Mouse (Mus musculus) heart, postnatal 36 days (tissue): ENCODE data around the gene 3110082I17Rik. TPM values are rescaled to one million over a fixed set of nuclear protein-coding genes. Genes with fewer than 3 reads are reported as not detected.
A peak's percentile ranks its signal among the peaks of the same experiment; 100 is the strongest.

Source experiments
- DNase-seq, 2 experiments: peaks; one replicate each; pipeline ENCODE4 v3.0.0; 2021 to 2022
- intact Hi-C: fragments of 180-260 bp; cut with DNase I; formaldehyde crosslinking; loops from one replicate; pipeline ENCODE4 v1.15.1; 2025
- total RNA-seq, 2 experiments: library from RNA; stranded (reverse); gene quantifications; 2 replicates each; pipeline ENCODE4 v1.2.3; 2021

The 3110082I17Rik gene
- total RNA-seq = 1 to 10 TPM; 4.7 to 5.5 TPM

DNA sequence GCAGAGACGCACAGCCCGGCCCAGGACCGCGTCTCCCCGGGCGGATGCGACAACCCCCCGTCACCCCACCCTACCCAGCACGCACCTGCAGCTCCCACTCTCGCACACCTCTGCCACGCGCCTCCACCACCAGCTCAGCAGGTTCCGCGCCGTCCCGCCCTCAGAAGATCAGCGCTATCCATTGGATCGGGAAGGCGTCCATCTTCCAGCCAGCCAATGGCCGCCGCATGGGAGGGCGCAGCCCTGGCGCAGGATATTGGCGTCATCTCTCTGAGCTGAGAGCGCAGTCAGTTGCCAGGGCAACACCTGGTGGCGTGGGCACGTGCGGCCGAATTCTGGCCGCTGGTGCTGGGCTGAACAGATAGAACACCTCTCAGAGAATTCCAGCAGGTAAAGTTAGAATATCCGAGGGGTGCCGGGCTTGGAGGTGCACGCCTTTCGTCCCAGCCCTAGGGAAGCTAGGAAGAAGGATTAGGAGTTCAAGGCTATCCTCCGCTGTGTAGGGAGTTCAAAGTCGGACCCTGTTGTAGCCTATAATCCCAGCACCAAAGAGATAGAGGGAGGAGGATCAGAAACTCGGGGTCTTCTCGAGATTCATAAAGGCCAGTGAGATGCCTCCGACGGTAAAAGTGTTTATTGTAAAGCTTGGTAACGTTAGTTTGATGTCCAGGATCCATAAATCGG is at the start of gene 3110082I17Rik:
Gene 3110082I17Rik (minus strand): TSS at position 144 of the 684 bp plus-strand sequence.
- peak; percentile 99 to 100 for DNase-seq
- intact Hi-C loops = loop anchor here (1.0 to 2.0 kb wide), 3 partner anchors 20 to 52 kb away; partner anchors contain the start of gene Zfand2a

DNA sequence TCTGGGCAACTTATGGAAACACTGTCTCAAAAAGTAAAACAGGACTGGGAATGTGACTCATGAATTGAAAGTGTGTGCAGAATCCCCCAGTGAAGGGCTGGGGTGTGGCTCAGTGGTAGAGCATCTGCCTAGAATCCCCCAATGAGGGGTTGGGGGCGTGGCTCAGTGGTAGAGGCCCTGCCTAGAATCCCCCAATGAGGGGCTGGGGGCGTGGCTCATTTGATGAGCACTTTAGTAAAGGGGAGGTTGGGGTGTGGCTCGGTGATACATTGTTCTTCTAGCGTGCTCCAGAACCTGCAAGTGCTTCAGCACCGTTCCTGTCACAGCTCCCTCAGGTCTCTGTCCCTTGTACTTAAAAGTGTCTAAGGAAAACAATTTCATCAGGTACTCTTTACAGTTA is 45.9 kb upstream of the 3110082I17Rik start:
- intact Hi-C loops = no loop called here
- DNase-seq = no peak

DNA sequence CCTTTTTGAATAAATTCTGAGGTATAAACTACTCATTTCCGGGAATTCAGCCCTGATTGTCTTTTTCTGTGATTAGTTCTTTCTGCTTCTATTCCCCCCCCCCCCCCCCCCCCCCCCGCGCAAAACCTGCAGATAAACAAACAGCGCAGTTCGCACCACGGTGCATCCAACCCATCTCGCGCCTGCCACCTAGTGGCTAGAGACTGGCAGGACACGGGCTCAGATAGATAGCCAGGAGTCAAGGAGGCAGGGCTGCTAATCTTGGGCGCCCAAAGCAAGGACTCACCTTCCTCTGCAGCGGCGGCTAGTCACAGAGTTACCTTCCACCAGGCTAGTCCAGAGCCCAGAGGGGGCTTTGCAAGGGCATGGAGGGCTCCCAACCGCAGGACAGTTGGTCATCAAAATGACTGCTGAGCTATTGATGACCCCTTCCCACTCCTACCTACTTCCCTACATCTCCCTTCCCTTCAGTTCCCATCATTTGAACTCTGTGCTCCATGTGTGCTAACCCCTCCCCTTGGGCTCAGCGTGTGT is 44.8 kb upstream of the 3110082I17Rik start:
- intact Hi-C loops = loop anchor here (1.0 to 2.0 kb wide), 4 partner anchors 141 to 222 kb away; no protein-coding TSS in a partner anchor
- DNase-seq = peak; percentile 79 to 87

DNA sequence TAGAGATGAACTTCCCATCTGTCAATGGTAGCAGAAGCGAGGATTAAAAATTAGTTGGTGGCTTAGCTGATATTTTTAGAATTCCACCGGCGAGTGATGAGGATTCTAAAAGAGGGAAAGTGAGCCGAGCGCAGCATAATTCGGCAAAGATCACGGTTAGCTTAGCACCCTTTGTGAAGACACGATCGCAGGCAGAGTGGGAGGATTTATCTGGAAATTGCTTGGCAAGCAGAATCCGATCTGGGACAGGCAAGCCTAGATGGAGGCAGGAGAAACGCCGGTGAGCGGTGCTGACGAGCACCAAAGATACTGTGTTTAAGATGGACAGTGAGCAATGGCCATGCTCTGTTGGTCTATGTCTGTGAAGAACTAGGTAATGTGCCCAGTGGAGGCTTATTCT is 42.0 kb upstream of the 3110082I17Rik start:
- intact Hi-C loops = no loop called here
- no peak for DNase-seq

- intact Hi-C loops = no loop called here
These were observed 38.5 kb upstream of the 3110082I17Rik start for GRCm38 (mm10) chr5:139498791-139499190.

DNA sequence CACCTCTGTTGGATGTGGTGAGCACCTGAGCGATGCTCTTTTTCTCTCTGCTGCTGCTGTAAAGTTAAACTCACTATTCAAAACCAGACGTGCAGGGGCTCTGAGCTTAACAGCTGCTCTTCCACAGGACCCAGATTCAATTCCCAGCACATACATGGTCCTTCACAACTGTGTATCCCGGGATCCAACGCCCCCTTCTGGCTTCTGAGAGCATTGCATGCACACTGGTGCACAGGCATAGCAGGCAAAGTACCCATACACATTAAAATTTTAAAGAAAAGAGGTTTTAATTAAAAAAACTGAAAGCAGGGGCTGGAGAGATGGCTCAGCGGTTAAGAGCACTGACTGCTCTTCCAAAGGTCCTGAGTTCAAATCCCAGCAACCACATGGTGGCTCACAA is 36.6 kb upstream of the 3110082I17Rik start:
- DNase-seq = no peak
- intact Hi-C loops = no loop called here

More at GRCm38 (mm10) chr5:139498791-139499190, 38.5 kb upstream of the 3110082I17Rik start:
- no peak for DNase-seq

GRCm38 (mm10) chr5:139495019-139495669 is 34.8 kb upstream of the 3110082I17Rik start:
- DNase-seq = no peak
- intact Hi-C loops = no loop called here

- no peak for DNase-seq
- intact Hi-C loops = no loop called here
These were observed 33.4 kb upstream of the 3110082I17Rik start for GRCm38 (mm10) chr5:139493690-139494089.

- DNase-seq = no peak
- intact Hi-C loops = no loop called here
These were observed 31.0 kb upstream of the 3110082I17Rik start for GRCm38 (mm10) chr5:139491348-139491747.

GRCm38 (mm10) chr5:139490131-139490530 is 29.8 kb upstream of the 3110082I17Rik start:
- intact Hi-C loops = no loop called here

DNA sequence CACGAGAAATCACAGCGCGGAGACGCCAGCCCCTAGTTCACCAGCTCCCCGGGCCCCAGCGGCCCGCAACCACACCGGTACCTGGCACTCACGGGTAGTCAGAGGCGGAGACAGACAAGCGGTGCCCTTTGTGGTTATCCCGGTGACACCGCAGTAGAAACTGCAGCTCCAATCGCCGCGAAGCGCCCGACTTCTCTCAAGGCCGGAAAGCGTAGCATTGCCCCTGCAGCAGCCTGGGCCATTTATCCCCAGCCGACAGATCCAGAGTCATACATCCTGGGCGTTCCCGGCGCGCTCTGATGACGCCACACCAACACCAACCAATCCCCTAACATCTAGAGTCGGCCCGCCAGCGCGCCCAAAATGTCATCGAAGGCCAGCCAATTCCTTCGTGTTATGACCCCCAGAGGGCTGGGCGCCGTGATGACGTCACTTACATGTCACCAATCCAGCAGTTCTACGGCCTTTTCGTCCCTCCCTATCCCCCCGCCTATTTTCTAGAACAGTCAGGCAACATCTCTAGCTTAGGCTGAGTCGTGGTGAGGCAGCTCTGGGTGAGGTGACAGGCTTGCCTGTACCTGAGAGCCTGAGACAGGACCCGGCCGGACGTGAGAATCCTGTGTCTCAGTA is 24.0 kb upstream of the 3110082I17Rik start, which contains the start of gene Zfand2a:
Gene Zfand2a (minus strand): TSS at position 365 of the 630 bp plus-strand sequence.
- intact Hi-C loops = loop anchor here (1.0 to 5.0 kb wide), 3 partner anchors 24 to 142 kb away; partner anchors contain the start of gene 3110082I17Rik
- peak; percentile 98 to 99 for DNase-seq

More at GRCm38 (mm10) chr5:139490131-139490530, 29.8 kb upstream of the 3110082I17Rik start:
- DNase-seq = no peak

DNA sequence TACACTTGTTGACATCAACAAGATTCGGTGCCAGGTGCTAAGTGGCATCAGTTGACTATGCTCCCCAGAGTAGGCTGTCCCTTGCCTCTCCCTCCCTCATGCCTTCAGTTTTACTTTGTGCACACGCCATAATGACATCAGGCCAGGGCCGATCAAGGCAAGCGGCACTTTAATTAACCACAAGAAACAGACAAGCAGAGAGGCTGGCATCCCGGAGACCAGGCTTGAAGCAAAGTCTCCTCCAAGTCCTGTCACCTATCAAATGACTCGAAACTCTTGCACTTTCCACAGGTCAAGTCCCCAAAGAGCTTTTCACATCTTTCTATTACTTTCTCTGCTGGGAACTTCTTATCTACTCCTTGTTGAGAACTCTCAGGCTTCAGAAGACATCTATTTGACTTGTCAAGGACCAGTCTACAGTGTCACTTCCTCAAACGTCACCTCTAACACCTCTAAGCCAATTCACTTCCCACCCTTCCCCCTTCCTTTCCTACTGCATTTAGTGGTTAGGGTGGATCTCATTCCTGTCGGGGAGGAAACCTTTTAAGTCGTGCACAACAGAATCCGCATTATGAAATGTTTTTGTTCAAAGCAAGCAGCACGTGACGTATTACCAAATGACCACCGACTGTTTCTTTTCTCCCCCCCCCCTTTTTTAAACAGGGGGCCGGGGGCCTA is 23.0 kb upstream of the 3110082I17Rik start:
- no peak for DNase-seq
- intact Hi-C loops = loop anchor here (5.0 kb wide), 2 partner anchors 121 to 141 kb away; no protein-coding TSS in a partner anchor

- DNase-seq = no peak
- intact Hi-C loops = loop anchor here (1.0 to 5.0 kb wide), 3 partner anchors 20 to 138 kb away; partner anchors contain the start of gene 3110082I17Rik
These were observed 20.1 kb upstream of the 3110082I17Rik start for GRCm38 (mm10) chr5:139480406-139480805.

GRCm38 (mm10) chr5:139479088-139479487 is 18.8 kb upstream of the 3110082I17Rik start:
- intact Hi-C loops = no loop called here
- DNase-seq = no peak

DNA sequence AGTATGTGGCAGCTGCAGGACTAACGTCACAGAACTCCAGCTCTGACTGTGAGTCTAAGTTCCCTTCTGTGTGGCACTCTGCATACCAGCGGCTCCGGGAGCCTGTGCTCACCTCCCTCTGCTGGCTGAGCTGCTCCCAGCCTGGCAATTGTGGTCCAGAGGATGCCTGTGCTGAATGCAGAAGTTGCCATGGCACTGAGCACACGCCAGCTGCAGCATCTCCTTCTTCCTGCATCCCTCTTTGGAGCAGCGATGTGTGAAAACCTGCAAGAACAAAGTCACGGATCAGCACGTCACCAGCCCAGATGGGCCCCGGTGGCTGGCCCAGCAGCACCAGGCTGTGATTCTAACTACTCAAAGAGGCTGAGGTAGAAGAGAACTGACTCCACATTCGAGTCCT is 14.4 kb upstream of the 3110082I17Rik start:
- intact Hi-C loops = no loop called here
- DNase-seq = no peak

- intact Hi-C loops = loop anchor here (1.0 kb wide), 1 partner anchor 104 kb away; no protein-coding TSS in a partner anchor
- DNase-seq = no peak
These were observed 7.7 kb upstream of the 3110082I17Rik start for GRCm38 (mm10) chr5:139467998-139468397.

DNA sequence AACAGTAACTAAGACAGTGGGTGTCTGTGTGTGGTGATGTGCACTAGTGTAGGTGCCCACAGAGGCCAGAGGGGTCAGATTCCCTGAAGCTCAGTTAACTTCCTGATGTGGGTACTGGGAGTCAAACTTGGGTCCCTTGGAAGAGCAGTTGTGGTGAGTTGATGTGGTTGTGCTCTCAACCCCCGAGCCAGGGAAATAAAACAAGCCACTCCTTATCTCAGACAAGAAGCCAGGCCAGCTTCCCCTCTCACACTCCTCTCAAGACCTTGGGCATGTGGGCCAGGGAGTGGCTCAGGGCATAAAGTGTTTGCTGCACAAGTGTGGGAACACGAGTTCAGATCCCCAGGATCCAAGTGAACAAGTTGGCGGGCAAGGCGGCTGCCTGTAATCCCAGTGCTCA is 6.5 kb upstream of the 3110082I17Rik start:
- no peak for DNase-seq
- intact Hi-C loops = no loop called here

DNA sequence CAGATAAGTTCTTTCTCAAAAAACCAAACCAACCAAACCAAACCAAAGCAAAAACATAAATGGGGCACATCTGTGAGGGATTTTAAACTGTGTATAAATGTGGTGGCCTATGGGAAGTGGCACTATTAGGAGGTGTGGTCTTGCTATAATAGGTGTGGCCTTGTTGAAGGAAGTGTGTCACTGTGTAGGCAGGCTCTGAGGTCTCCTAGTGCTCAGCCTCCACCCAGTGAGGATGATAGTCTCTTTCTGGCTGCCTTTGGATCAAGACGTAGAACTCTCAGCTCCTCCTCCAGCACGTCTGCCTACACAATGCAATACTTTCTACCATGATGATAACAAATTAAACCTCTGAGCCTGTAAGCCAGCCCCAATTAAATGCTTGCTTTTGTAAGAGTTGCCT is 6.0 kb upstream of the 3110082I17Rik start:
- DNase-seq = no peak
- intact Hi-C loops = no loop called here

GRCm38 (mm10) chr5:139464874-139465273 is 4.5 kb upstream of the 3110082I17Rik start:
- DNase-seq = no peak
- intact Hi-C loops = no loop called here

DNA sequence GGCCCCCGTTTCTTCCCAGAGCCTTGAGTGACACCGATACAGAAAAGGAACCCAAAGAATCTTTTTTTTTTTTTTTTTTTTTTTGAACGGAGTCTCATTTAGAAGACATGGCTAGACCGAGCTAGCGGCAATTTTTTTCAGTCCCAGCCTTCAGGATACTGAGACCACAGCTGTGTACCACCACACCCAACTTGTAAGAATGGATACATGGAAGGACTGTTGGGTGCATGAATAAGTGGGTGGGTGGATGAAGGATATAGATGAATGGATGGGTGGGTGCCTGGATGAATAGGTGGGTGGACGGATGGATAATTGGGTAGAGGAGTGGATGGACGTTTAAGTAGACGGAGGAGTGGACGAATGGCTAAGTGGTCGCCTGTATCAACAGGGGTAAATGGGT is 389 bp downstream of the 3110082I17Rik start:
- no peak for DNase-seq
- intact Hi-C loops = loop anchor here (1.0 to 2.0 kb wide), 3 partner anchors 20 to 51 kb away; partner anchors contain the start of gene Zfand2a
